Mouse (Mus musculus) neural tube, embryonic 12.5 days (tissue): ENCODE measurements around the gene Gm17677. TPM values are rescaled to one million over a fixed set of nuclear protein-coding genes. Genes with fewer than 3 reads are reported as not detected.

Source experiments
- ATAC-seq: fragments of 200-750 bp; cut with Nextera tagmentation; 2 replicates; pipeline ENCODE4 v1.8.0; 2017; ENCODE audit warnings: low read depth, mild to moderate bottlenecking, moderate TSS enrichment, moderate library complexity; ENCODE audit not compliant: low FRiP score
- H3K27ac ChIP-seq: fragments of 300-500 bp; sonication (generic); 2 replicates; pipeline ENCODE4 v1.5.1; 2016
- H3K27me3 ChIP-seq: fragments of 300-500 bp; sonication (generic); replicated peaks from 2 replicates; pipeline ENCODE4 v1.6.1; 2016; ENCODE audit warnings: mild to moderate bottlenecking
- H3K36me3 ChIP-seq: fragments of 300-500 bp; sonication (generic); 2 replicates; pipeline ENCODE4 v1.6.1; 2016; ENCODE audit warnings: mild to moderate bottlenecking
- H3K4me1 ChIP-seq: fragments of 300-500 bp; sonication (generic); 2 replicates; pipeline ENCODE4 v1.6.1; 2016
- H3K4me2 ChIP-seq: fragments of 300-500 bp; sonication (generic); replicated peaks from 2 replicates; pipeline ENCODE4 v1.6.1; 2016; ENCODE audit warnings: mild to moderate bottlenecking
- H3K4me3 ChIP-seq: fragments of 300-500 bp; sonication (generic); 2 replicates; pipeline ENCODE4 v1.5.1; 2016
- H3K9ac ChIP-seq: fragments of 300-500 bp; sonication (generic); 2 replicates; pipeline ENCODE4 v1.6.1; 2016; ENCODE audit warnings: mild to moderate bottlenecking
- H3K9me3 ChIP-seq: fragments of 300-500 bp; sonication (generic); 2 replicates; pipeline ENCODE4 v1.6.1; 2016; ENCODE audit warnings: mild to moderate bottlenecking
- WGBS: fragments of 180-500 bp; shearing (Covaris S2); methylation state at CpG from one replicate; pipeline ENCODE4 v1.1.7; 2016; 5-methylcytosine and 5-hydroxymethylcytosine counted together
- polyA plus RNA-seq: library from polyadenylated mRNA; unstranded; fragments of >200 nt; fragmentation: Nextera tagmentation; extraction: Ambion mirVana; gene quantifications from 2 replicates; pipeline ENCODE4 v1.2.1, GENCODE M21; 2016

The Gm17677 gene
- polyA plus RNA-seq = not detected in 2 replicates

- Histone ChIP-seq H3K9ac (no peak within 1 kb of the TSS), H3K27ac (no peak within 1 kb of the TSS), H3K9me3 (peaks cover 5% of the 10 kb centered on the region; the same call in 1 of the 2 replicates), H3K4me3 (no peak within 1 kb of the TSS), H3K36me3 (no peaks in the 10 kb centered on the region), H3K27me3 (no peaks in the 10 kb centered on the region), H3K4me1 (no peaks in the 10 kb centered on the region), H3K4me2 (no peak within 1 kb of the TSS)
- no peak for ATAC-seq
These were observed at the start of gene Gm17677 for GRCm38 (mm10) chr9:35740749-35741148. Gm17677 (plus strand) TSS chr9:35741049.

GRCm38 (mm10) chr9:35691924-35692323 is 48.9 kb upstream of the Gm17677 start:
- no peak for ATAC-seq
- no peaks in the 10 kb centered on the region; the same call in 1 of the 2 replicates for H3K9me3 ChIP-seq
- H3K36me3 ChIP-seq = no peaks in the 10 kb centered on the region
- no peak overlapping the region for H3K4me3 ChIP-seq
- no peak overlapping the region for H3K9ac ChIP-seq
- H3K4me2 ChIP-seq = no peak overlapping the region
- H3K4me1 ChIP-seq = no peaks in the 10 kb centered on the region
- H3K27ac ChIP-seq = no peak overlapping the region
- no peaks in the 10 kb centered on the region for H3K27me3 ChIP-seq

- no peak overlapping the region for H3K4me3 ChIP-seq
- H3K9ac ChIP-seq = no peak overlapping the region
- H3K9me3 ChIP-seq = no peaks in the 10 kb centered on the region
- no peaks in the 10 kb centered on the region for H3K27me3 ChIP-seq
- H3K4me2 ChIP-seq = no peak overlapping the region
- ATAC-seq = no peak
- no peak overlapping the region for H3K27ac ChIP-seq
- H3K4me1 ChIP-seq = no peaks in the 10 kb centered on the region
- H3K36me3 ChIP-seq = no peaks in the 10 kb centered on the region
These were observed 33.6 kb upstream of the Gm17677 start for GRCm38 (mm10) chr9:35707265-35707664.

GRCm38 (mm10) chr9:35756843-35757242 is 16.0 kb downstream of the Gm17677 start:
- no peaks in the 10 kb centered on the region for H3K36me3 ChIP-seq
- no peak overlapping the region for H3K4me2 ChIP-seq
- no peaks in the 10 kb centered on the region for H3K4me1 ChIP-seq
- no peaks in the 10 kb centered on the region for H3K27me3 ChIP-seq
- no peaks in the 10 kb centered on the region for H3K9me3 ChIP-seq
- no peak for ATAC-seq
- H3K9ac ChIP-seq = no peak overlapping the region
- H3K4me3 ChIP-seq = no peak overlapping the region
- no peak overlapping the region for H3K27ac ChIP-seq

- H3K9me3 ChIP-seq = peaks cover 7% of the 10 kb centered on the region; the same call in 1 of the 2 replicates
- 67% methylated on average over 3 of the region's 3 CpGs for WGBS
- no peak for ATAC-seq
These were observed 37.2 kb downstream of the Gm17677 start, which contains the start of gene Gm17727 for GRCm38 (mm10) chr9:35778009-35778408. Gm17727 (minus strand) TSS chr9:35778109.

GRCm38 (mm10) chr9:35790001-35790400 is 49.2 kb downstream of the Gm17677 start, which contains the start of the genes Gm27235 and D730048I06Rik:
Gm27235 (minus strand) TSS chr9:35790101.
D730048I06Rik (minus strand) TSS chr9:35790112.
- no peaks in the 10 kb centered on the region for H3K4me1 ChIP-seq
- 92% methylated on average over 3 of the region's 3 CpGs for WGBS
- H3K36me3 ChIP-seq = no peaks in the 10 kb centered on the region
- no peaks in the 10 kb centered on the region for H3K27me3 ChIP-seq
- no peak within 1 kb of the TSS for H3K4me3 ChIP-seq
- H3K9ac ChIP-seq = no peak within 1 kb of the TSS
- no peak within 1 kb of the TSS for H3K4me2 ChIP-seq
- ATAC-seq = no peak
- H3K9me3 ChIP-seq = peaks cover 19% of the 10 kb centered on the region; the same call in 1 of the 2 replicates
- no peak within 1 kb of the TSS for H3K27ac ChIP-seq

More at GRCm38 (mm10) chr9:35778009-35778408, 37.2 kb downstream of the Gm17677 start, which contains the start of gene Gm17727:
- Histone ChIP-seq H3K4me1 (no peaks in the 10 kb centered on the region), H3K27me3 (no peaks in the 10 kb centered on the region), H3K9ac (no peak within 1 kb of the TSS), H3K4me2 (no peak within 1 kb of the TSS), H3K36me3 (no peaks in the 10 kb centered on the region), H3K4me3 (no peak within 1 kb of the TSS), H3K27ac (no peak within 1 kb of the TSS)

Other genes starting within 250 kb of the Gm17677 start
- not detected in 2 replicates for gene Gm1113, start 222.8 kb upstream of the Gm17677 start, polyA plus RNA-seq
- 14.5 and 15.7 TPM in 2 replicates for gene Ddx25, start 182.5 kb upstream of the Gm17677 start, polyA plus RNA-seq
- 17.2 and 17.6 TPM in 2 replicates for gene Pus3, start 182.5 kb upstream of the Gm17677 start, polyA plus RNA-seq
- 1.5 and 1.7 TPM in 2 replicates for gene Pate2, start 170.8 kb upstream of the Gm17677 start, polyA plus RNA-seq
- 17.8 and 21.3 TPM in 2 replicates for gene Hyls1, start 170.7 kb upstream of the Gm17677 start, polyA plus RNA-seq
- not detected in 2 replicates for gene Pate4, start 129.1 kb upstream of the Gm17677 start, polyA plus RNA-seq
- gene Pate3, start 92.8 kb upstream of the Gm17677 start, polyA plus RNA-seq = not detected in 2 replicates
- 0.11 TPM in 1 of 2 replicates, not detected in the other for gene Pate1, start 53.7 kb upstream of the Gm17677 start, polyA plus RNA-seq
- not detected in 2 replicates for gene Gm17727, start 37.1 kb downstream of the Gm17677 start, polyA plus RNA-seq
- not detected in 2 replicates for gene Gm27235, start 49.1 kb downstream of the Gm17677 start, polyA plus RNA-seq
- gene D730048I06Rik, start 49.1 kb downstream of the Gm17677 start, polyA plus RNA-seq = not detected in 2 replicates
- gene 9230110F15Rik, start 103.1 kb downstream of the Gm17677 start, polyA plus RNA-seq = not detected in 2 replicates
- gene 9230113P08Rik, start 167.4 kb downstream of the Gm17677 start, polyA plus RNA-seq = not detected in 2 replicates